Mouse (Mus musculus) stomach, embryonic 15.5 days (tissue): ENCODE results near the gene Pax4. TPM values are rescaled to one million over a fixed set of nuclear protein-coding genes. Genes with fewer than 3 reads are reported as not detected.

Experiments
- ATAC-seq: fragments of 200-750 bp; cut with Nextera tagmentation; 2 replicates; pipeline ENCODE4 v1.8.0; 2017; ENCODE audit warnings: low read depth, moderate number of reproducible peaks, moderate TSS enrichment; ENCODE audit not compliant: insufficient read depth, low FRiP score
- H3K27ac ChIP-seq: fragments of 300-500 bp; sonication (generic); 2 replicates; pipeline ENCODE4 v1.5.1; 2015; ENCODE audit warnings: mild to moderate bottlenecking, inconsistent platforms
- H3K27me3 ChIP-seq: fragments of 300-500 bp; sonication (generic); replicated peaks from 2 replicates; pipeline ENCODE4 v1.6.1; 2015; ENCODE audit warnings: inconsistent platforms
- H3K36me3 ChIP-seq: fragments of 300-500 bp; sonication (generic); 2 replicates; pipeline ENCODE4 v1.6.1; 2015; ENCODE audit warnings: inconsistent platforms
- H3K4me1 ChIP-seq: fragments of 300-500 bp; sonication (generic); 2 replicates; pipeline ENCODE4 v1.6.1; 2015; ENCODE audit warnings: inconsistent platforms
- H3K4me2 ChIP-seq: fragments of 300-500 bp; sonication (generic); 2 replicates; pipeline ENCODE4 v1.6.1; 2015; ENCODE audit warnings: mild to moderate bottlenecking, inconsistent platforms
- H3K4me3 ChIP-seq: fragments of 300-500 bp; sonication (generic); replicated peaks from 2 replicates; pipeline ENCODE4 v1.5.1; 2015; ENCODE audit warnings: inconsistent platforms
- H3K9ac ChIP-seq: fragments of 300-500 bp; sonication (generic); 2 replicates; pipeline ENCODE4 v1.6.1; 2015; ENCODE audit warnings: inconsistent platforms
- H3K9me3 ChIP-seq: fragments of 300-500 bp; sonication (generic); 2 replicates; pipeline ENCODE4 v1.6.1; 2016; ENCODE audit warnings: inconsistent platforms
- WGBS: fragments of 180-500 bp; shearing (Covaris S2); methylation state at CpG from one replicate; pipeline ENCODE4 v1.1.7; 2015; 5-methylcytosine and 5-hydroxymethylcytosine counted together
- polyA plus RNA-seq: library from polyadenylated mRNA; unstranded; fragments of >200 nt; fragmentation: Nextera tagmentation; extraction: Ambion mirVana; gene quantifications from 2 replicates; pipeline ENCODE4 v1.2.1, GENCODE M21; 2015

Pax4 gene
- polyA plus RNA-seq, 1 experiment from 2014 or later, result 1.6 TPM

- Histone ChIP-seq H3K27me3 (no peaks in the 10 kb centered on the region), H3K9me3 (no peaks in the 10 kb centered on the region), H3K4me2 (no peak overlapping the region), H3K4me3 (no peak overlapping the region), H3K4me1 (no peaks in the 10 kb centered on the region), H3K36me3 (peaks cover 2% of the 10 kb centered on the region), H3K27ac (no peak overlapping the region), H3K9ac (no peak overlapping the region)
- 65% methylated on average over 10 of the region's 10 CpGs for WGBS
- peak; percentile 17; the same call in 1 of the 2 replicates for ATAC-seq
Observed at GRCm38 (mm10) chr6:28430795-28431537, 18.2 kb downstream of the Pax4 start.

- 86% methylated on average over 11 of the region's 11 CpGs for WGBS
- no peaks in the 10 kb centered on the region for H3K9me3 ChIP-seq
- H3K4me3 ChIP-seq, result no peak overlapping the region
Observed at GRCm38 (mm10) chr6:28429870-28430269, 19.3 kb downstream of the Pax4 start.

GRCm38 (mm10) chr6:28428290-28428689 is 20.9 kb downstream of the Pax4 start, which contains the start of gene Gcc1:
Gene Gcc1 (minus strand): TSS chr6:28428390.
- H3K9me3 ChIP-seq, result no peaks in the 10 kb centered on the region
- no peaks in the 10 kb centered on the region for H3K27me3 ChIP-seq
- H3K4me1 ChIP-seq, result peaks cover 11% of the 10 kb centered on the region; the same call in 1 of the 2 replicates
- no peak within 1 kb of the TSS for H3K4me3 ChIP-seq
- H3K27ac ChIP-seq, result no peak within 1 kb of the TSS
- no peak for ATAC-seq
- peaks cover 8% of the 10 kb centered on the region for H3K36me3 ChIP-seq
- H3K9ac ChIP-seq, result no peak within 1 kb of the TSS
- WGBS, result 84% methylated on average over 3 of the region's 3 CpGs
- H3K4me2 ChIP-seq, result no peak within 1 kb of the TSS

More at GRCm38 (mm10) chr6:28429870-28430269, 19.3 kb downstream of the Pax4 start:
- Histone ChIP-seq H3K4me2 (no peak overlapping the region), H3K9ac (no peak overlapping the region), H3K27me3 (no peaks in the 10 kb centered on the region), H3K4me1 (peaks cover 3% of the 10 kb centered on the region; the same call in 1 of the 2 replicates), H3K36me3 (peaks cover 8% of the 10 kb centered on the region), H3K27ac (no peak overlapping the region)
- no peak for ATAC-seq

GRCm38 (mm10) chr6:28427096-28427839 is 21.9 kb downstream of the Pax4 start, which contains the start of gene Fscn3:
Gene Fscn3 (plus strand): TSS chr6:28427789.
- H3K27me3 ChIP-seq, result no peaks in the 10 kb centered on the region
- H3K4me2 ChIP-seq, result no peak within 1 kb of the TSS
- WGBS, result 78% methylated on average over 3 of the region's 3 CpGs
- H3K36me3 ChIP-seq, result peaks cover 8% of the 10 kb centered on the region
- ATAC-seq, result no peak
- no peaks in the 10 kb centered on the region for H3K9me3 ChIP-seq
- no peak within 1 kb of the TSS for H3K27ac ChIP-seq
- H3K4me3 ChIP-seq, result no peak within 1 kb of the TSS
- no peak within 1 kb of the TSS for H3K9ac ChIP-seq
- peaks cover 11% of the 10 kb centered on the region; the same call in 1 of the 2 replicates for H3K4me1 ChIP-seq

- Histone ChIP-seq H3K36me3 (peaks cover 8% of the 10 kb centered on the region), H3K4me3 (no peak overlapping the region), H3K9ac (no peak overlapping the region), H3K4me1 (peaks cover 20% of the 10 kb centered on the region), H3K27ac (no peak overlapping the region), H3K27me3 (no peaks in the 10 kb centered on the region), H3K4me2 (peak overlapping the region; percentile 62), H3K9me3 (no peaks in the 10 kb centered on the region)
- 84% methylated on average over 6 of the region's 6 CpGs for WGBS
- no peak for ATAC-seq
Observed at GRCm38 (mm10) chr6:28425019-28425418, 24.1 kb downstream of the Pax4 start.

- Histone ChIP-seq H3K9me3 (no peaks in the 10 kb centered on the region), H3K36me3 (peaks cover 9% of the 10 kb centered on the region), H3K4me1 (peaks cover 22% of the 10 kb centered on the region), H3K4me2 (peak overlapping the region; percentile 62), H3K9ac (peak overlapping the region; percentile 99), H3K27me3 (no peaks in the 10 kb centered on the region), H3K4me3 (peak overlapping the region; percentile 95), H3K27ac (peak overlapping the region; percentile 81)
- ATAC-seq, result peak; percentile 28; the same call in 1 of the 2 replicates
- WGBS, result 8% methylated on average over 46 of the region's 46 CpGs
Observed at GRCm38 (mm10) chr6:28423767-28424695, 25.1 kb downstream of the Pax4 start.

GRCm38 (mm10) chr6:28423313-28423712 is 25.8 kb downstream of the Pax4 start, which contains the start of gene Arf5:
Gene Arf5 (plus strand): TSS chr6:28423560.
- under 1% methylated on average over 21 of the region's 42 CpGs for WGBS
- Histone ChIP-seq H3K27me3 (no peaks in the 10 kb centered on the region), H3K27ac (peak within 1 kb of the TSS; percentile 81), H3K4me2 (peak within 1 kb of the TSS; percentile 62), H3K36me3 (peaks cover 16% of the 10 kb centered on the region), H3K4me3 (peak within 1 kb of the TSS; percentile 95), H3K9ac (peak within 1 kb of the TSS; percentile 99), H3K4me1 (peaks cover 22% of the 10 kb centered on the region), H3K9me3 (no peaks in the 10 kb centered on the region)
- peak; percentile 61 for ATAC-seq

- 66% methylated on average over 15 of the region's 15 CpGs for WGBS
- no peak for ATAC-seq
Observed at GRCm38 (mm10) chr6:28422651-28423290, 26.4 kb downstream of the Pax4 start.

GRCm38 (mm10) chr6:28421469-28422000 is 27.6 kb downstream of the Pax4 start:
- Histone ChIP-seq H3K4me2 (peak overlapping the region; percentile 79), H3K4me1 (peaks cover 22% of the 10 kb centered on the region), H3K9ac (peak overlapping the region; percentile 72), H3K27ac (peak overlapping the region; percentile 79), H3K27me3 (no peaks in the 10 kb centered on the region), H3K9me3 (no peaks in the 10 kb centered on the region), H3K36me3 (peaks cover 23% of the 10 kb centered on the region), H3K4me3 (peak overlapping the region; percentile 81)
- ATAC-seq, result peak; percentile 92
- WGBS, result under 1% methylated on average over 27 of the region's 27 CpGs

More at GRCm38 (mm10) chr6:28422651-28423290, 26.4 kb downstream of the Pax4 start:
- Histone ChIP-seq H3K9me3 (no peaks in the 10 kb centered on the region), H3K27me3 (no peaks in the 10 kb centered on the region), H3K9ac (no peak overlapping the region), H3K36me3 (peaks cover 21% of the 10 kb centered on the region), H3K27ac (peak overlapping the region; percentile 81; the same call in 1 of the 2 replicates), H3K4me2 (peak overlapping the region; percentile 42), H3K4me3 (peak overlapping the region; percentile 95), H3K4me1 (peaks cover 22% of the 10 kb centered on the region)

- H3K4me1 ChIP-seq, result peaks cover 22% of the 10 kb centered on the region
- peaks cover 19% of the 10 kb centered on the region for H3K36me3 ChIP-seq
- H3K27me3 ChIP-seq, result no peaks in the 10 kb centered on the region
- ATAC-seq, result no peak
- H3K4me3 ChIP-seq, result peak overlapping the region; percentile 81
- H3K9me3 ChIP-seq, result no peaks in the 10 kb centered on the region
- H3K27ac ChIP-seq, result peak overlapping the region; percentile 79
- H3K9ac ChIP-seq, result peak overlapping the region; percentile 72; the same call in 1 of the 2 replicates
- WGBS, result 14% methylated on average over 13 of the region's 13 CpGs
- peak overlapping the region; percentile 79 for H3K4me2 ChIP-seq
Observed at GRCm38 (mm10) chr6:28420865-28421264, 28.3 kb downstream of the Pax4 start.
